Mouse (Mus musculus) stomach, postnatal 0 days (tissue): Measurements from ENCODE around the gene Iqcj. TPM values are rescaled to one million over a fixed set of nuclear protein-coding genes. Genes with fewer than 3 reads are reported as not detected.

ENCODE experiments used
- ATAC-seq: fragments of 200-750 bp; cut with Nextera tagmentation; 2 replicates; pipeline ENCODE4 v1.8.0; 2017; ENCODE audit not compliant: low FRiP score, low TSS enrichment
- DNase-seq: peaks from one replicate; pipeline ENCODE4 v3.0.0-alpha.2; 2016; ENCODE audit warnings: low spot score
- H3K27ac ChIP-seq: fragments of 300-500 bp; sonication (generic); replicated peaks from 2 replicates; pipeline ENCODE4 v1.5.1; 2014; ENCODE audit warnings: mild to moderate bottlenecking, control low read depth
- H3K27me3 ChIP-seq: fragments of 300-500 bp; sonication (generic); 2 replicates; pipeline ENCODE4 v1.6.1; 2014; ENCODE audit warnings: low read length; ENCODE audit not compliant: control insufficient read depth, insufficient read depth
- H3K36me3 ChIP-seq: fragments of 300-500 bp; sonication (generic); 2 replicates; pipeline ENCODE4 v1.6.1; 2014; ENCODE audit warnings: low read length, mixed read lengths; ENCODE audit not compliant: control insufficient read depth, insufficient read depth
- H3K4me1 ChIP-seq: fragments of 300-500 bp; sonication (generic); replicated peaks from 2 replicates; pipeline ENCODE4 v1.6.1; 2014; ENCODE audit warnings: antibody characterized with exemption; ENCODE audit not compliant: control insufficient read depth, insufficient read depth
- H3K4me2 ChIP-seq: fragments of 300-500 bp; sonication (generic); replicated peaks from 2 replicates; pipeline ENCODE4 v1.6.1; 2014; ENCODE audit warnings: low read depth, mild to moderate bottlenecking, control low read depth, moderate library complexity
- H3K4me3 ChIP-seq: fragments of 300-500 bp; sonication (generic); 2 replicates; pipeline ENCODE4 v1.5.1; 2014; ENCODE audit warnings: low read depth, low read length, control low read depth
- H3K9ac ChIP-seq: fragments of 300-500 bp; sonication (generic); 2 replicates; pipeline ENCODE4 v1.6.1; 2014; ENCODE audit warnings: mild to moderate bottlenecking, low read length, control low read depth, mixed read lengths
- H3K9me3 ChIP-seq: fragments of 300-500 bp; sonication (generic); 2 replicates; pipeline ENCODE4 v1.6.1; 2016; ENCODE audit warnings: low read length; ENCODE audit not compliant: control insufficient read depth
- CTCF ChIP-seq: IDR thresholded peaks from 2 replicates; pipeline ENCODE4 v1.5.1; 2016; ENCODE audit warnings: antibody characterized with exemption, low read depth, mild to moderate bottlenecking, moderate library complexity
- EP300 ChIP-seq: optimal IDR thresholded peaks from 2 replicates; pipeline ENCODE3; 2016; ENCODE audit warnings: antibody characterized with exemption
- WGBS: fragments of 180-500 bp; shearing (Covaris S2); extraction: QIAGEN DNeasy Blood & Tissue Kit; methylation state at CpG from one replicate; pipeline ENCODE4 v1.1.7; 2014; 5-methylcytosine and 5-hydroxymethylcytosine counted together
- polyA plus RNA-seq: library from polyadenylated mRNA; unstranded; fragments of >200 nt; fragmentation: Nextera tagmentation; extraction: Ambion mirVana; gene quantifications from 2 replicates; pipeline ENCODE4 v1.2.1, GENCODE M21; 2015

Gene Iqcj
- polyA plus RNA-seq, 1 experiment from 2014 or later: not detected

DNA sequence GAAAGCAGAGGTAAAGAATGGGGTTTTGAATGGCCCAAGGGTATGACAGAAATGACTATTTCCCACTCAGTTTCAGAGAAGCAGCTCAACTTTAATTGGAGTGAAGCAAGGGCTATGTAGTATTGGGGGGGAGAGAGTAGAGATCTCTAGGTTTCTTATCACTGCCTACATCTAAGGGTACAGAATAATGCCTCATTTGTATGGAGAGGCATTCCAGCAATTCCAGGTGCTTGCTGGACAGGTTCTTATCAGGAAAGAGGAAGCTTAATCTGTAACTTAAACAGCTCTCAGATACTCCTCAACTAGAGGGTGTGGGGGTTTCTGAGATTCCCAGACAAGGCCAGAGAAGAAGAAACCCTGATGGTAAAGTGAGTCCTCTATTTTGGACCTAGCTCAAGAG, 120.3 kb downstream of the Iqcj start:
- no peak overlapping the region for H3K4me3 ChIP-seq
- no peak overlapping the region for H3K4me2 ChIP-seq
- H3K4me1 ChIP-seq: no peaks in the 10 kb centered on the region
- H3K9ac ChIP-seq: no peak overlapping the region
- no peaks in the 10 kb centered on the region for H3K27me3 ChIP-seq
- DNase-seq: no peak
- ATAC-seq: no peak
- H3K9me3 ChIP-seq: no peaks in the 10 kb centered on the region
- no peaks in the 10 kb centered on the region for H3K36me3 ChIP-seq
- no peak for TF ChIP-seq CTCF
- no peak for TF ChIP-seq EP300
- no peak overlapping the region for H3K27ac ChIP-seq

DNA sequence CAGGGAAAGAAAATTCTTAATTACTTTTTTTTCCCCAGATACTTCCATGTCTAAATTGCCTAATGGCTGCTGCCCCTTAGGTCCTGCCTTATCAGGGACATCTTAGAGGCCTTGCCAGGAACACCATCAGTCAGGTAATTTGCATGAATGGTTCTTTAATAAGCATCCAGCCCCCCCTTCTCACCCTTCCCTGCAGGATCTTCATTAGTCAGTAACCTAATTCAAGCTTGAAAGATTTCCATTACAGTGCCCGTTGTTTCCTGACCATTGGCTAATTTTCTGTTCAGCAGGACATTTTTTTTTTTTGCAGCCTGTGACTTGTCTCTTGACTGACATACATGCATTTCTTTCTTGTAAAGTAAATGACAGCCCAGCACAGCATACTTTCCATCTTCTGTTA, 123.8 kb downstream of the Iqcj start:
- no peak overlapping the region for H3K4me3 ChIP-seq
- no peaks in the 10 kb centered on the region for H3K36me3 ChIP-seq
- H3K4me2 ChIP-seq: no peak overlapping the region
- no peak overlapping the region for H3K27ac ChIP-seq
- no peaks in the 10 kb centered on the region for H3K4me1 ChIP-seq
- ATAC-seq (no peak), DNase-seq (no peak)
- no peak for TF ChIP-seq EP300
- no peak for TF ChIP-seq CTCF
- no peaks in the 10 kb centered on the region for H3K9me3 ChIP-seq
- no peak overlapping the region for H3K9ac ChIP-seq
- WGBS: 60% methylated on average over 1 of the region's 1 CpGs
- H3K27me3 ChIP-seq: no peaks in the 10 kb centered on the region

DNA sequence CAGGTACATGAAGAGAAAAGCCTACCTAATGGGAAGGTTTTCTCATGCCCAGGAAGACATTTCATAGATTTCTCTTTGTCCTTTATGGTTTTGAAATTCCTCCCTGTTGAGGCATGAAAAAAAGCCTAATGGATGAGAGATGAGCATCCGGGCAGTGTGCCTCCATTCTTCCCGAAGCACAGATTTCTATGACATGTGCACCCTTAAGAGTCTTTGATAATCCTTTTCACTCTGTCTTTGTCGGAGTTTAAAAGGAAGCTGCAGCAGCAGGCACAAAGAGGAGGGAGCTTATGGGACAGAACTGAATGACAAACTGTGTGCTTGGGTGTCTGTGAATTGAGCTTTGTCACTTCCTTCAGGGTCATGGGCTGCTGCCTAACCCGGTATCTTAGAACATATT, 127.4 kb downstream of the Iqcj start:
- H3K4me3 ChIP-seq: no peak overlapping the region
- H3K27ac ChIP-seq: no peak overlapping the region
- H3K27me3 ChIP-seq: no peaks in the 10 kb centered on the region
- no peak for DNase-seq
- 62% methylated on average over 4 of the region's 4 CpGs for WGBS
- H3K9ac ChIP-seq: no peak overlapping the region
- H3K4me1 ChIP-seq: no peaks in the 10 kb centered on the region
- no peaks in the 10 kb centered on the region for H3K36me3 ChIP-seq
- no peaks in the 10 kb centered on the region for H3K9me3 ChIP-seq
- H3K4me2 ChIP-seq: no peak overlapping the region
- TF ChIP-seq EP300: no peak
- no peak for TF ChIP-seq CTCF
- no peak for ATAC-seq

DNA sequence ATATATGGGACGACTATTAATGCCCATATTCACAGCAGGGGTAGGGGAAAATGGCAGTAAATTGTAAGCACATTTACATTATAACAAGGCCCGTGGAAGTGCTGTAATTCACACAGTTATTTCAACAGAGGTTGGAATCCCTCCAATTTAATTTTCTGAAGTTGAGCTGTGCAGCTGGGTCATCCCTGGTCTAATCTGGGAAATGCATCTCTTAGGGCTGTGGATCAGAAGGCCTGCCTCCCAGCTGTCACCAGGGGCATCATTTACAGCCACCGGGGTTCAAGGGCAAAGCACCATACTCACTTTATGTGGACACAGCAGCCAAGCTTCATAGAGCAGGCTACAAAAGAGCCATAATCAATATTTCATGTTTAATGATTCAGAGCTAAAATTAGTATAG, 144.1 kb downstream of the Iqcj start:
- ATAC-seq: no peak
- Histone ChIP-seq H3K4me1 (no peaks in the 10 kb centered on the region), H3K4me3 (no peak overlapping the region), H3K9ac (no peak overlapping the region), H3K27me3 (no peaks in the 10 kb centered on the region), H3K27ac (no peak overlapping the region), H3K36me3 (no peaks in the 10 kb centered on the region), H3K9me3 (no peaks in the 10 kb centered on the region), H3K4me2 (no peak overlapping the region)
- no peak for TF ChIP-seq CTCF
- no peak for TF ChIP-seq EP300
- WGBS: 50% methylated on average over 3 of the region's 3 CpGs
- DNase-seq: no peak

DNA sequence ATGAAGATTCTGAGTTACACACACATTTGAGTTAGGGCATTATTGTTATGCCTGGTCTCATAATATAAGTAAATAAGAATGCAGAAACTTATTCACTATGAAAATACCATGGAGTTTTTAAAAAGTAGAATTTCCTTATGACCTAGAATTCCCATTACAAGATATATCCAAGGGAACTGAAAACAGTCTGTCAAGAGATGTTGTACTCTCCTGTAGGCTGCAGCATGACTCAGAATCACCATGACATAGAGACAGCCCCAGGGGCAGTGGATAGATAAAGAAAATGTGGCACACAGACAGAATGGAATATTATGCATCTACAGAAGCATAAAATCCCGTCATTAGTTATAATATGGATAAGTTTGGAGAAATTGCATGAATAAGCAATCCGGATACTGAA, 150.9 kb downstream of the Iqcj start:
- no peaks in the 10 kb centered on the region for H3K9me3 ChIP-seq
- H3K9ac ChIP-seq: no peak overlapping the region
- ATAC-seq (no peak), DNase-seq (no peak)
- no peak overlapping the region for H3K4me3 ChIP-seq
- 93% methylated on average over 2 of the region's 2 CpGs for WGBS
- H3K27ac ChIP-seq: no peak overlapping the region
- H3K4me1 ChIP-seq: no peaks in the 10 kb centered on the region
- no peak overlapping the region for H3K4me2 ChIP-seq
- H3K36me3 ChIP-seq: no peaks in the 10 kb centered on the region
- H3K27me3 ChIP-seq: no peaks in the 10 kb centered on the region
- no peak for TF ChIP-seq EP300
- no peak for TF ChIP-seq CTCF

DNA sequence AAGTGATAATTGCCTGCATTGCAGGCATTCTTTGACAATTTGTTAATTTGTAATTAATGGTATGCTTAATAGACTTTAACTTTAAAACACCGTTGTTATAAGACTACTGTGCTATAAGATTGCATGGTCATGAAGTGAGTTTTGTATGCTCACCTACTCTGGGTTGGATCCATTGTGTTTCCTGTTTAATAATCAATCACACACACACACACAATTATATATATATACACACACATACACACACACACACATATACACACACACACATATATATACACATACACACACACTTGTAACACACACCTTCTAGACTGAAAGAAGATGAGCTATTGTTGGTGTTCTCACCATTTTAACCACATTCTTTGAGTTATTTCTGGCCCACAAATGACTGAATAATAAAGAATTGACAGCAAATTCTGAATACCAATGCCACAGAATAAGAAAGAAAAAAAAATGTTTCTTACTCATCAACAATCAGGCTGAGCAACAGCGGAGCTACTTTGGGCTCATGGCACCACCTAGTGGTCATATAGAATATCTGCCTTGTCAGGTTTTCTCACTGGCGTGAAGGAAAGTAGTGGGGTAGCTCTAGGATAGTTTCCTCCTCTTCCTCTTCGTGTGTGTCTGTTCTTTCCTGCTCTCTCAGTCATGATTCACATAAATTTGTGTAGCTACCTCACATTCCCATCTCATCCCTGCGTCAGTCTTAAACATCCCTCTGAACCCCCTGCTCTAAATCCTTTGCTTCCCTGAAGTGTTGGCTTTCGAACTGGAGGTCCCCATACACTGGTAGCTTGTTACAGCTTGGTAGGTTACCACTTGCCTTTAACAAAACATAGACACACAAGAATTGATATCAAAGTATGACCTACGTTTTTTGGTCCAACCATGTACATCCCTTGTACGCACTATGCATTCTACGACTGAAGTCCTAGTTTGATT, 153.7 kb downstream of the Iqcj start:
- no peak overlapping the region for H3K27ac ChIP-seq
- no peak overlapping the region for H3K4me3 ChIP-seq
- peak; percentile 92 for TF ChIP-seq CTCF
- no peak for TF ChIP-seq EP300
- no peaks in the 10 kb centered on the region for H3K36me3 ChIP-seq
- WGBS: 50% methylated on average over 9 of the region's 9 CpGs
- H3K9ac ChIP-seq: no peak overlapping the region
- no peaks in the 10 kb centered on the region for H3K9me3 ChIP-seq
- H3K4me1 ChIP-seq: no peaks in the 10 kb centered on the region
- DNase-seq (peak; percentile 37), ATAC-seq (no peak)
- H3K4me2 ChIP-seq: no peak overlapping the region
- no peaks in the 10 kb centered on the region for H3K27me3 ChIP-seq
